Mouse (Mus musculus) forebrain, postnatal 0 days (tissue): ENCODE measurements at regions not wholly inside any gene's neighbourhood (a gene's known extent, or its start where the extent isn't known, plus 50 kb on each side); places are given as distances from the start of the nearest gene placed in this dataset.

Source experiments
- ATAC-seq: fragments of 200-750 bp; cut with Nextera tagmentation; 2 replicates; pipeline ENCODE4 v1.8.0; 2017; ENCODE audit warnings: mild to moderate bottlenecking, moderate library complexity
- DNase-seq: peaks from one replicate; pipeline ENCODE4 v3.0.0-alpha.2; 2015
- H3K27ac ChIP-seq: fragments of 300-500 bp; sonication (generic); 2 replicates; pipeline ENCODE4 v1.5.1; 2014; ENCODE audit warnings: low read depth, mild to moderate bottlenecking, antibody characterized with exemption, low read length, moderate library complexity, mixed read lengths
- H3K27me3 ChIP-seq: fragments of 300-500 bp; sonication (generic); 2 replicates; pipeline ENCODE4 v1.6.1; 2014; ENCODE audit warnings: mild to moderate bottlenecking, low read length, mixed read lengths; ENCODE audit not compliant: insufficient read depth
- H3K36me3 ChIP-seq: fragments of 300-500 bp; sonication (generic); 2 replicates; pipeline ENCODE4 v1.6.1; 2014; ENCODE audit warnings: mild to moderate bottlenecking, moderate library complexity; ENCODE audit not compliant: insufficient read depth
- H3K4me1 ChIP-seq: fragments of 300-500 bp; sonication (generic); 2 replicates; pipeline ENCODE4 v1.6.1; 2014; ENCODE audit warnings: antibody characterized with exemption; ENCODE audit not compliant: insufficient read depth
- H3K4me2 ChIP-seq: fragments of 300-500 bp; sonication (generic); 2 replicates; pipeline ENCODE4 v1.6.1; 2014; ENCODE audit warnings: low read depth, mild to moderate bottlenecking, moderate library complexity
- H3K4me3 ChIP-seq: fragments of 300-500 bp; sonication (generic); 2 replicates; pipeline ENCODE4 v1.5.1; 2014; ENCODE audit warnings: low read depth, low read length, mixed read lengths
- H3K9ac ChIP-seq: fragments of 300-500 bp; sonication (generic); 2 replicates; pipeline ENCODE4 v1.6.1; 2014; ENCODE audit warnings: mild to moderate bottlenecking
- H3K9me3 ChIP-seq: fragments of 300-500 bp; sonication (generic); 2 replicates; pipeline ENCODE4 v1.6.1; 2016; ENCODE audit warnings: low read length
- CTCF ChIP-seq: sonication (generic); IDR thresholded peaks from 2 replicates; pipeline ENCODE4 v1.5.1; 2016; ENCODE audit warnings: antibody characterized with exemption, control low read depth, low read depth
- WGBS: fragments of 180-500 bp; shearing (Covaris S2); extraction: QIAGEN DNeasy Blood & Tissue Kit; methylation state at CpG from one replicate; pipeline ENCODE4 v1.1.7; 2014; 5-methylcytosine and 5-hydroxymethylcytosine counted together

DNA sequence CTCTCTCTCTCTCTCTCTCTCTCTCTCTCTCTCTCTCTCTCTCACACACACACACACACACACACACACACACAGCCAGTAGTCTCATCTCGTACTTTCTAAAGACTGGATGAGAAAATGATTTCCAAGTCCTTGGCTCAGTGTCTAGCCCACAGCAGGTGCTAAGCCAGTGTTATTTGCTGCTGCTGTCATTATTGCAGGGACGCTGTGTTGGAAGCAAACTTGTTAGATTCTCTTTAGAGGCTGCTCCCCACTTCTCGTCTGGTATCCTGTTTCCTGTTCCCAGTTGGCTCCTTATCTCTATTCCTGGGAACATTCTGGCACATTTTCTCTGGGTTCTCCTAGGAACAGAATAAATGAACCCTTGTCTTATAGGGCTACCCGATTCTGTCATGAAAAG lies 122.5 kb upstream of the Chd6 start:
- H3K9ac ChIP-seq: no peak overlapping the region
- ATAC-seq (peak; percentile 82), DNase-seq (peak; percentile 75)
- H3K4me2 ChIP-seq: no peak overlapping the region
- no peaks in the 10 kb centered on the region for H3K9me3 ChIP-seq
- no peaks in the 10 kb centered on the region for H3K36me3 ChIP-seq
- no peaks in the 10 kb centered on the region for H3K4me1 ChIP-seq
- no peak overlapping the region for H3K4me3 ChIP-seq
- whole genome bisulfite sequencing: 15% methylated on average over 4 of the region's 4 CpGs
- H3K27me3 ChIP-seq: no peaks in the 10 kb centered on the region
- TF ChIP-seq CTCF: no peak
- H3K27ac ChIP-seq: no peak overlapping the region

DNA sequence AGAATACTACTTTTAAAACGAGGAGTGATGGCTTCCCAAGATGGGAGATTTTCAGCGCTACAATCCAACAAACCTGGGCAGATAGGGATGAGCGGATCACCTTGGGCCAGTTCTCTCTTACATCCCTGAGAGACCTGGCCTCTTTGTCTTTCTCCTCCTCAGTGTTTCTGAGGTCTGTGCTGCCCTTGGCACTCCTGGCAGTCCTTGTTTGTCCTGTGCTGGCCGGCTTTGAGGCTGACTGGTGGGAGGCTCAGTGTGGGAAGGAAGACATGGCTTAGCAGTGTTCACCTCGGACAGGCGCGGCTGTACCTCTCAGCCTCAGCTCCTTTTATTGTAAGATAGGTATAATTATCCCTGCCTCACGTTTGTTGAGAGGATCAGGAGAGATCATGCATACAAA lies 106.9 kb upstream of the Chd6 start:
- Histone ChIP-seq H3K4me2 (no peak overlapping the region), H3K27ac (no peak overlapping the region), H3K4me3 (no peak overlapping the region), H3K9ac (no peak overlapping the region), H3K4me1 (no peaks in the 10 kb centered on the region), H3K27me3 (no peaks in the 10 kb centered on the region), H3K36me3 (no peaks in the 10 kb centered on the region), H3K9me3 (no peaks in the 10 kb centered on the region)
- 68% methylated on average over 8 of the region's 8 CpGs for WGBS
- TF ChIP-seq CTCF: no peak
- DNase-seq (no peak), ATAC-seq (no peak)

DNA sequence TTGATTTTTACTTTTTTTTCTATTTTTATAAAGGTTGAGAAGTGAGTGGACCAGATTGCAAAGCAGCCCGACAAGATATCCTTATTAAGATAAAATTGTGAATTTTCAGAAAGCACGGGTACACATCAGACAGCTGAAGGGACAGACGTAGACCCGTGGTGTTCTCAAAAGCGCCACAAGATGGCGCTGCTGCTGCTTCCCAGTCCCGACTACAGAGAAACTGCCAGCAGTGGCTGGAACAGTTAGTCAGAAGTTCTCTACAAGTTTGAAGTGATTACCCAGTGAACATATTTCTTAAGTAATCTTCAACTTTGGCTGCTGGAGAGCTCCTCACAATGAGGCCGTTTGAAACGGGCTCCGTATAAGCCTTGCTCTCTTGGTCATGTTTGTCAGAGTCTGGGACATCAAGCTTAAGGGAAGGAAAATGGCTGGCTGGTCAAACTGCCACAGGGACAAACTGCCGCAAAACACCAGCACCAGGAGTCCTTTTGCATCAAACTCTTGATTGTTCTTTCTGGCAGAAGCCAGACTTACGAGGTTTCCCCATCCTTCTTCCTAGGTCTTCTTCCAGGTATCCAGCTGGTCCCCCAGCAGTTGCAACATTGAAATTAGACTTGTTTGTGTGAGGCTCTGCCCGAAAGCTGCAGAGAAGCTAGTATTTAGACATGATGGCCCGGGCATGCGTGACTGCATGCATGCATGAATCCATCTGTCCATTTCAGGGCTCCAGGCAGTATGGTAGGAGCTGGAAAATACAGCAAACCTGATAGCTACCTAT lies 106.0 kb upstream of the Chd6 start:
- Histone ChIP-seq H3K9ac (no peak overlapping the region), H3K4me1 (no peaks in the 10 kb centered on the region), H3K36me3 (no peaks in the 10 kb centered on the region), H3K4me2 (no peak overlapping the region), H3K4me3 (no peak overlapping the region), H3K27ac (no peak overlapping the region), H3K9me3 (no peaks in the 10 kb centered on the region), H3K27me3 (no peaks in the 10 kb centered on the region)
- WGBS: 14% methylated on average over 15 of the region's 15 CpGs
- peak; percentile 90 for ATAC-seq
- peak; percentile 93 for TF ChIP-seq CTCF
- DNase-seq: peak; percentile 95

GRCm38 (mm10) chr2:161212322-161212882 lies 103.5 kb upstream of the Chd6 start:
- no peak for ATAC-seq
- no peak overlapping the region for H3K9ac ChIP-seq
- no peaks in the 10 kb centered on the region for H3K36me3 ChIP-seq
- 72% methylated on average over 13 of the region's 13 CpGs for WGBS
- H3K27ac ChIP-seq: no peak overlapping the region
- no peaks in the 10 kb centered on the region for H3K9me3 ChIP-seq
- no peaks in the 10 kb centered on the region for H3K4me1 ChIP-seq
- no peaks in the 10 kb centered on the region for H3K27me3 ChIP-seq
- H3K4me3 ChIP-seq: no peak overlapping the region
- TF ChIP-seq CTCF: no peak
- no peak overlapping the region for H3K4me2 ChIP-seq
- DNase-seq: no peak

DNA sequence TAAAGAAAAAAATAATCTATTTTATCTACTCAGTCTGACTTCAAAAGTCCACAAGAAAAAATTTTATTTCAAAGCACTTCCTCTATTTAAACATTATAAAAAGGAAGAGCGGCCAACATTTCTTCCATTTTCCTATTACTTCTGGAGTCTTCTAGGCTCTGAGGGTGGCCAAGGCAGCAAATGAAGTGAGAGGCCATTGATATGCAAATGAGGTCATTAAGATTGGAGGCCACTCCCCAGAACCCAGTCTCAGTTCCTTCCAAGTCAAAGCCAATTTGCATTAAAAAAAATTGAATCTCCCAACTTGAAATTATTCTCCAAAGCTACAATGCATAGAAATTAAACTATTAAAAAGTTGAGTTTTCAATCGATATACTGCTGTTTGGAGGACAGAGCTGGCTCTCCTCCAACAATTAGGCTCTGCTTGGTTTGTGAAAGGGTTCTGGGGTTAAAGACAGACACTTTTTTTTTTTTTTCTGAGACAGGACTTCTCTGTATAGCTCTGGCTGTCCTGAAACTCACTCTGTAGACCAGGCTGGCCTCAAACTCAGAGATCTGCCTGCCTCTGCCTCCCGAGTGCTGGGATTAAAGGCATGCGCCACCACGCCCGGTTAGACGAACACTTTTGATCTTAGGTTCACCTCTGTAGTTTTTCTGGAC lies 88.0 kb upstream of the Chd6 start:
- Histone ChIP-seq H3K4me2 (no peak overlapping the region), H3K4me3 (no peak overlapping the region), H3K9me3 (no peaks in the 10 kb centered on the region), H3K27me3 (no peaks in the 10 kb centered on the region), H3K4me1 (peaks cover 6% of the 10 kb centered on the region; the same call in 1 of the 2 replicates), H3K9ac (no peak overlapping the region), H3K27ac (no peak overlapping the region), H3K36me3 (no peaks in the 10 kb centered on the region)
- TF ChIP-seq CTCF: no peak
- DNase-seq (no peak), ATAC-seq (no peak)
- WGBS: 66% methylated on average over 7 of the region's 7 CpGs

DNA sequence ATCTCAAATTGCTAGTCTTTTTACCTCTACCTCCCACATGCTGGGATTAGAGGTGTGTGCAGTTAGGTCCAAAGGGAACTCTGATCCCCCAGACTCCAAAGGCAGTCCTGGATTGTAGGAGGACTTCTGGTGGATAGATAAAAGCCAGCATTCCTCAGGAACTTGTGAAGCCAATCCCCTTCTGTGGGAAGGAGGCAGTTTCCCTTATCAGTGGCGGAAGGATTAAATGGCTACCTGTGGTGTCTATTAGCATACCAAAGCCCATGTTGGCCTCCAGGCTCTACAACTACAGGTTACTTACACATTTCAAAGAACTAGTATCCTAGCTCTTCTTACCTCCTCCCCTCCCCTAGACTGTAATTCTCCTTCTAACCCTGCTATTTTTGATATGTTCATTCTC lies 78.6 kb upstream of the Chd6 start:
- H3K9me3 ChIP-seq: no peaks in the 10 kb centered on the region
- H3K4me1 ChIP-seq: no peaks in the 10 kb centered on the region
- no peaks in the 10 kb centered on the region for H3K36me3 ChIP-seq
- no peak overlapping the region for H3K9ac ChIP-seq
- no peaks in the 10 kb centered on the region for H3K27me3 ChIP-seq
- no peak overlapping the region for H3K4me2 ChIP-seq
- H3K4me3 ChIP-seq: no peak overlapping the region
- no peak for ATAC-seq
- WGBS: 53% methylated on average over 1 of the region's 1 CpGs
- H3K27ac ChIP-seq: no peak overlapping the region
- no peak for TF ChIP-seq CTCF
- no peak for DNase-seq

DNA sequence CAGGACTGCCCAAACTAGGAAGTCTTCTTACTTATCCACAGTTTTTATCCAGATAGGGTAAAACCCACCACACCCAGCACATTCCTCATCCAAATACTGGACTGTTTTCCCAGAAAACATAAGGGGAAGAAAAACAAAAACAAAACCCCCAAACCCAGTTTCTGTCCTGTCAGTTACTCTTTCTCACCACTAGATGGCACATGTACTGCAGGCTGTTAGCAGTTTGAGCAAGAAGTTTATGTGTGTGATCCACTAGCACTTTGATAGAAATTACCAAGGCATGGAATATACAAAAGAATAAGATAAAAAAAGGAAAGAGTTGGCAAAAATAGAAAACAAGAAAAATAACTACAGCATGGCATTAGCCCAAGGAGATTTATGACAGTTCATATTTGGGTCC lies 76.2 kb upstream of the Chd6 start:
- Histone ChIP-seq H3K4me2 (no peak overlapping the region), H3K36me3 (no peaks in the 10 kb centered on the region), H3K4me3 (no peak overlapping the region), H3K27ac (no peak overlapping the region), H3K4me1 (no peaks in the 10 kb centered on the region), H3K9ac (no peak overlapping the region), H3K27me3 (no peaks in the 10 kb centered on the region), H3K9me3 (no peaks in the 10 kb centered on the region)
- TF ChIP-seq CTCF: peak; percentile 88
- DNase-seq (peak; percentile 60), ATAC-seq (no peak)
